Mouse (Mus musculus) G1E (cell line): Measurements from ENCODE around the gene Nuf2.
A peak's percentile ranks its signal among the peaks of the same experiment; 100 is the strongest.

Source experiments
- CTCF ChIP-seq: IDR thresholded peaks from 2 replicates; pipeline ENCODE4 v1.5.1; 2012; ENCODE audit warnings: low read depth, low read length, inconsistent platforms, mixed read lengths
- TAL1 ChIP-seq: conservative IDR thresholded peaks from 2 replicates; pipeline ENCODE4 v1.6.1; 2012; ENCODE audit warnings: low read depth, low read length, inconsistent platforms, mixed read lengths

DNA sequence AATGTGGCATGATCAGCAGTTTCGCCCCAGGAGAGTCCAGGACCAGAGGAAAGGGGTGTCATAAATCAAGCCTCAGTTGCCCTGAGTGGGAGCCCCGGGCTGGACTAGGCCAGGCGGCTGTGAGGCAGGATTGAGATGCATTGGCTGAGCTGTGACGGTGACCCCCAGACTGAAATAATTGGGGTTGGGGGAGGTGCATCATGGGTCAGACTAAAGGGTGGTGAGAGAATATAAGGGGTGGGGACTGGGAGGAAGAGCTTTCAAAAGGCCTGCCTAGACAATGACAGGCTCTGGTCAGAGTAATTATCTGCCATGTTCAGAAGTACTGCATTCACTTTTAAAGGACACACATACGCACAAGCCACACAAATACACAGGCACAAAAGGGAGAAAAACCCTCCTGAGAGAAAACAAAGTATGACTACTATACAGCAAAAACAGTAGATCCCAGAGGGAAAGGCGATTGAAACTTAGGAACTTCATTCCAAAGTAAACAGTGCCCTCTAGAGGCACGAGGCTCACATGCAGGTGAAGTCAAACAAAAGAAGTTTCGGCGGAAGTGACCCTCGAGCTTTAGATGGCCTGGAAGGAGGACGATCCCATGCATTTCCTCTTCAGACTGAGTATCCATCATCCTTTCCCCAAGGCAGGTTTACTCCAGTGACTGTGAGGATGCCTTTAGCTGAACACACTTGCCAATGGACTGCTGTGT lies 72.0 kb downstream of the Nuf2 start:
- TF ChIP-seq TAL1 (no peak), CTCF (0 out of 2 replicates have a peak, but pooled peaks have one; percentile 27)
